Mouse (Mus musculus): ENCODE data around the gene Rps27l. TPM values are rescaled to one million over a fixed set of nuclear protein-coding genes. Genes with fewer than 3 reads are reported as not detected.

Gene Rps27l
- total and polyA plus RNA-seq, 2 experiments: 84.6 to 535 TPM

DNA sequence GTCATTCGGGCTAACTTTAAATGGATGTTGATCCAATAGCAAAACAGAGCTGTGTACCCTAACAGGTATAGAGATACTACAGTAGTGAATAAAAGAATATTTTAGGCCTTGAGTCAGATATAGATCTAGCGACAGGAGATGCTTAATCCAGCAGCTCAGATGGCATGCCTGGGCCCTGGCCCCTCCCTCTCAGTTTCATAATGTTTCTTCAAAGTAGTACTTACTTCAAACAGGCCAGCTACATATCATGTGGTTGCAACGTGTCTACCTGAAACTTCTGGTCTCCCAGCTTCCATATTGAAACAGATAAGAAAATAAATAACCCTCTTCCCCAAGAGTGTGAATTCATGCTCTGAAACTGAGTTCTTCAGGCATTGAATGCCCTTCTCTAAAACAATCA lies 20.0 kb upstream of the Rps27l start:
- WGBS: 71% methylated on average over 3 of the region's 3 CpGs
- no peaks in the 10 kb centered on the region for H3K36me3 ChIP-seq (ENCODE audit: control insufficient read depth, insufficient read depth, low read length)

DNA sequence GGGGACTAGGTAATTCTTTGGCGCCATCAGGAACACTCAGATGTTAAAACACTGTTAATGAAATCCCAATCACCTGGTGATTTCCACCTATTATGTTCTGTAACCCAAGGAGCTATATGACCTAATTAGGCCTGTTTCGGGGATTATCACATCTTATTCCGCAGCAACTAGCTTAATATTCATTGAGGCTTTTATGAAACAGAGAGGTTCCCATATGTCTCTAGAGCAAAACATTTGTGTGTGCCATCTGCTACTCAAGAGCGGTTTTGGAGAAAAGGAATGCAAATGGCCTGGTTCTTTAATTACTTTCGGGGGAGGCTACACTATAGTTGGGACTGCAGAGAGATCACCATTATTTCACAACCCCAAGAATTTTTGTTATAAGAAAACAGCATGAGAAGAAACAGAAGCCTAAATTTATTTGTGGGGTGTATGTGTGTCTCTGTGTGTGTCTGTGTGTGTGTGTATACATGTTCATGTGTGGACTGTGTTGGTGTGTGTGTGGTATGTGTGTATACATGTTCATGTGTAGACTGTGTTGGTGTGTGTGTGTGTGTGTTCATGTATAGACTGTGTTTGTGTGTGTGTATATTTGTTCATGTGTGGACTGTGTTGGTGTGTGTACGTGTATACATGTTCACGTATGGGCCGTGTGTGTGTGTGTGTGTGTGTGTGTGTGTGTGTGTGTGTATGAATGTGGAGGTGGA lies 18.0 kb upstream of the Rps27l start:
- Histone ChIP-seq H3K36me3 (ENCODE audit: control insufficient read depth, insufficient read depth, low read length) (no peaks in the 10 kb centered on the region), H3K79me2 (ENCODE audit: control insufficient read depth, insufficient read depth, low read length) (no peaks in the 10 kb centered on the region), H3K27me3 (ENCODE audit: control insufficient read depth, insufficient read depth, low read length) (no peaks in the 10 kb centered on the region), H3K4me1 (ENCODE audit: control insufficient read depth, insufficient read depth, low read length) (no peaks in the 10 kb centered on the region), H3K27ac (replicated peaks; ENCODE audit: insufficient read depth, low read depth, low read length) (no peak overlapping the region), H3K4me3 (ENCODE audit: insufficient read depth, low read depth, low read length) (no peak overlapping the region), H3K9ac (ENCODE audit: low read depth, low read length) (no peak overlapping the region)
- WGBS: 96% methylated on average over 8 of the region's 8 CpGs
- TF ChIP-seq CTCF (IDR thresholded peaks at IDR 0.05; ENCODE audit: low read depth, low read length): no peak
- no peak for DNase-seq (ENCODE audit: extremely low read depth, low read depth, low spot score)

More for the DNA sequence above, 20.0 kb upstream of the Rps27l start:
- DNase-seq (ENCODE audit: extremely low read depth, low read depth, low spot score): no peak
- Histone ChIP-seq H3K4me3 (ENCODE audit: insufficient read depth, low read depth, low read length) (no peak overlapping the region), H3K4me1 (ENCODE audit: control insufficient read depth, insufficient read depth, low read length) (no peaks in the 10 kb centered on the region), H3K27ac (replicated peaks; ENCODE audit: insufficient read depth, low read depth, low read length) (no peak overlapping the region), H3K9ac (ENCODE audit: low read depth, low read length) (no peak overlapping the region), H3K27me3 (ENCODE audit: control insufficient read depth, insufficient read depth, low read length) (no peaks in the 10 kb centered on the region), H3K79me2 (ENCODE audit: control insufficient read depth, insufficient read depth, low read length) (no peaks in the 10 kb centered on the region)
- TF ChIP-seq CTCF (IDR thresholded peaks at IDR 0.05; ENCODE audit: low read depth, low read length): no peak
- no peak for TF ChIP-seq POLR2A (IDR thresholded peaks at IDR 0.05; ENCODE audit: extremely low read depth, insufficient read depth, low read length)

DNA sequence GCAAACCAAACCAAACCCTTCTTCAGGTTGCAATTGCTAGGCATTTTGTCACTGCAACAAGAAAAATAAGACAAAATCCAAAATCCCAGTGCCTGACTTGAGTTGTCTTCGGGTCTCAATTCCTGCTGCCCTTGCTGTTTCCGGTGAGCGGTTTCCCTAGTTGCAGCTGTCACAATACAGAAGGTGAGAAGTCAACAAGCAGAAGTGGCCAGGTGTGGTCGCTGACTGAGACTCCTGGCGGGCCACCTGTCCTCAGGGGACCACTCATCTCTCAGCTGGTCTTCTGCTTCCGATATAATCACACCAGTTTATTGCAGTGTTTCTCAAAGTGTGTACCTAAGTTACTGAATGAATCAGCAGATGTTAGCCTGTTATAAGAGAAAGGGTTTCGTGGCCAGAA lies 15.5 kb upstream of the Rps27l start:
- Histone ChIP-seq H3K27me3 (ENCODE audit: control insufficient read depth, insufficient read depth, low read length) (no peaks in the 10 kb centered on the region), H3K4me1 (ENCODE audit: control insufficient read depth, insufficient read depth, low read length) (no peaks in the 10 kb centered on the region), H3K4me3 (ENCODE audit: insufficient read depth, low read depth, low read length) (no peak overlapping the region), H3K27ac (replicated peaks; ENCODE audit: insufficient read depth, low read depth, low read length) (no peak overlapping the region), H3K36me3 (ENCODE audit: control insufficient read depth, insufficient read depth, low read length) (no peaks in the 10 kb centered on the region), H3K9ac (ENCODE audit: low read depth, low read length) (no peak overlapping the region), H3K79me2 (ENCODE audit: control insufficient read depth, insufficient read depth, low read length) (no peaks in the 10 kb centered on the region)
- no peak for DNase-seq (ENCODE audit: extremely low read depth, low read depth, low spot score)
- TF ChIP-seq POLR2A (IDR thresholded peaks at IDR 0.05; ENCODE audit: extremely low read depth, insufficient read depth, low read length): no peak
- TF ChIP-seq CTCF (IDR thresholded peaks at IDR 0.05; ENCODE audit: low read depth, low read length): no peak
- WGBS: 75% methylated on average over 7 of the region's 7 CpGs

DNA sequence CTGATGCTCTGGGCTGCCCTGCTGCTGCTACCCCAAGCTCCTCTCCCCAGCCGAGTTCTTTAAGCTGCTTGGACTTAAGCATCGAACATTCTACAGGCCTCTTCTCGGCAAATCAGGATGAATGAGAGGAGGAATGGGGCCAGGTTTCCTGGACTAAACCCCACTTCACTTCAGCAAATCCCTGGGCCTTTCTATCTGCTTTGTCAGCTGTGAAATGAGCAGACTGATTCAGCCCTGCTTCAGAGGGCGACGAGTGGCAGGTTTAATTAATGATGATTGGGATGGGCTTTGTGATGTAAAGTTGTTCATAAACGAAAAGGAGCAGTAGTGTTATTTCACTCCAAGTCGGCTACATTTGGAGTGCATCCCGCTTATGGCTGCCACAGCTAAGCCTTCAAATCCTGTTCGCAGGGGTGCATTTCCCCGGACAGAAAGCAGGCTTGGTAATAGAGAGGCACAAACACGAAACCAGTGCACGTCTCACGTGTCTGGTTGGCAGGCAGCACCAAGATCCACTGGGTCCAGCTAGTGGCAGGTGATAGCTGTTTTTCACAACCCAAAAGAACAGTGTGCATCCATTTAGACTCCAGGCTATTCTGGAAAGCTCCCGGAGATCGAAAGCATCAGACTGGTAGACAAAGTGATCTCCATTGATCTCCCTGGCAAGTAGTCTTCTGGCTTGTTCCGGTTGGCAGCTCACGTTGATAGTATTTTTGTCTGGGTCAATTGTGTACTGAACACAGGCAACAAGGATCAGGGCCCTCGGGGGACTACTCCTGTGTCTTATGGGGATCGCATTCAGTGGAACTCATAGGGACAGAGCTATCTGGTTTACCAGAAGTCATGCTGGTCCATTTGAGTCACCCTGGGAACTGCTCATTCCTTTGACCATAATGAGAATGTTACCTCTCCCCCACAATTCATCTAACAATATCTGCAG lies 11.7 kb upstream of the Rps27l start:
- Histone ChIP-seq H3K36me3 (ENCODE audit: control insufficient read depth, insufficient read depth, low read length) (no peaks in the 10 kb centered on the region), H3K4me1 (ENCODE audit: control insufficient read depth, insufficient read depth, low read length) (no peaks in the 10 kb centered on the region; the same call in 1 of the 2 replicates), H3K4me3 (ENCODE audit: insufficient read depth, low read depth, low read length) (no peak overlapping the region), H3K9ac (ENCODE audit: low read depth, low read length) (no peak overlapping the region), H3K79me2 (ENCODE audit: control insufficient read depth, insufficient read depth, low read length) (no peaks in the 10 kb centered on the region), H3K27ac (replicated peaks; ENCODE audit: insufficient read depth, low read depth, low read length) (no peak overlapping the region), H3K27me3 (ENCODE audit: control insufficient read depth, insufficient read depth, low read length) (no peaks in the 10 kb centered on the region)
- DNase-seq (ENCODE audit: extremely low read depth, low read depth, low spot score): no peak
- TF ChIP-seq POLR2A (IDR thresholded peaks at IDR 0.05; ENCODE audit: extremely low read depth, insufficient read depth, low read length) (no peak), CTCF (IDR thresholded peaks at IDR 0.05; ENCODE audit: low read depth, low read length) (no peak)
- 92% methylated on average over 19 of the region's 19 CpGs for WGBS

DNA sequence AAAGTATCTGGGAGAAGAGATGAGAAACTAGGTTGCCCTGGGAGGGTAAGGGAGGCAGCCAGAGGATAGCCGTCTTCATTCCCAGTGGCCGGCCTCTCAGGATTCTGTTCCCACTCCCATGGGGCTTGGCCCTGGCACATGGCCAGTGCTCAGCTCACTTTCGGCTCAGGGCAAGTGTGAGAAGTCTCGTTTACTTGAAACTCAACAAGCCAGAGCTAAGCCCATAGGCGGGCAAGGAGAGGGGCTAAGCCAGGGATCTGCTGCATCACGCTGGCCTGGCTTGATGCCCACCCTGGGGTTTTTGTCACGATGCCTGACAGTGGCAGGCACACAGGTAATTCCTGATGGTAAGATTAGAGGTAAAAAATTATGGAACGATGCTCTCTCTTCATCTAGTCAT lies 8.4 kb upstream of the Rps27l start:
- 82% methylated on average over 8 of the region's 8 CpGs for WGBS
- H3K27me3 ChIP-seq (ENCODE audit: control insufficient read depth, insufficient read depth, low read length): no peaks in the 10 kb centered on the region
- H3K36me3 ChIP-seq (ENCODE audit: control insufficient read depth, insufficient read depth, low read length): no peaks in the 10 kb centered on the region
- no peak overlapping the region for H3K4me3 ChIP-seq (ENCODE audit: insufficient read depth, low read depth, low read length)
- H3K4me1 ChIP-seq (ENCODE audit: control insufficient read depth, insufficient read depth, low read length): no peaks in the 10 kb centered on the region; the same call in 1 of the 2 replicates
- DNase-seq (ENCODE audit: extremely low read depth, low read depth, low spot score): no peak
- H3K9ac ChIP-seq (ENCODE audit: low read depth, low read length): no peak overlapping the region
- H3K27ac ChIP-seq (replicated peaks; ENCODE audit: insufficient read depth, low read depth, low read length): no peak overlapping the region
- H3K79me2 ChIP-seq (ENCODE audit: control insufficient read depth, insufficient read depth, low read length): no peaks in the 10 kb centered on the region
- TF ChIP-seq POLR2A (IDR thresholded peaks at IDR 0.05; ENCODE audit: extremely low read depth, insufficient read depth, low read length) (no peak), CTCF (IDR thresholded peaks at IDR 0.05; ENCODE audit: low read depth, low read length) (no peak)

Data from liver, adult 2 months (tissue).